Mouse (Mus musculus): ENCODE data around the gene Psmd1. TPM values are rescaled to one million over a fixed set of nuclear protein-coding genes. Genes with fewer than 3 reads are reported as not detected.
A peak's percentile ranks its signal among the peaks of the same experiment; 100 is the strongest.

Gene Psmd1
- polyA plus RNA-seq, 1 experiment, result 88.9 TPM

- Histone ChIP-seq H3ac (ENCODE audit: control insufficient read depth, insufficient read length, low read depth) (no peak overlapping the region), H3K27me3 (ENCODE audit: control insufficient read depth, insufficient read depth, insufficient read length) (no peaks in the 10 kb centered on the region), H3K36me3 (ENCODE audit: control insufficient read depth, insufficient read depth) (peaks cover 89% of the 10 kb centered on the region), H3K79me3 (ENCODE audit: low read depth) (peaks cover 11% of the 10 kb centered on the region), H3K79me2 (ENCODE audit: control insufficient read depth, insufficient read depth) (peaks cover 5% of the 10 kb centered on the region), H3K4me3 (ENCODE audit: insufficient read depth, poor library complexity, severe bottlenecking) (no peak overlapping the region)
- no peak for TF ChIP-seq MYOG (IDR thresholded peaks at IDR 0.05; ENCODE audit: control insufficient read depth, extremely low read depth, insufficient read length)
- no peak for TF ChIP-seq USF1 (IDR thresholded peaks at IDR 0.05; ENCODE audit: low read depth)
- TF ChIP-seq MYOD1 (IDR thresholded peaks at IDR 0.05; ENCODE audit: control insufficient read depth, insufficient read length, low read depth), result no peak
- no peak for TF ChIP-seq MAX (IDR thresholded peaks at IDR 0.05)
- TF ChIP-seq CEBPB (IDR thresholded peaks at IDR 0.05; ENCODE audit: low read depth), result no peak
- TF ChIP-seq FOSL1 (IDR thresholded peaks at IDR 0.05; ENCODE audit: insufficient read depth, low read length, poor library complexity, severe bottlenecking), result no peak
- TF ChIP-seq CTCF (IDR thresholded peaks at IDR 0.05; ENCODE audit: control insufficient read depth, insufficient read depth, insufficient read length), result no peak
Observed at GRCm38 (mm10) chr1:86094413-86094812, 30.2 kb downstream of the Psmd1 start.

- peaks cover 19% of the 10 kb centered on the region for H3K79me3 ChIP-seq (ENCODE audit: low read depth)
- H3ac ChIP-seq (ENCODE audit: control insufficient read depth, insufficient read length, low read depth), result no peak overlapping the region
- H3K36me3 ChIP-seq (ENCODE audit: control insufficient read depth, insufficient read depth), result peaks cover 56% of the 10 kb centered on the region
- TF ChIP-seq MAX (IDR thresholded peaks at IDR 0.05) (no peak), MYOD1 (IDR thresholded peaks at IDR 0.05; ENCODE audit: control insufficient read depth, insufficient read length, low read depth) (peak; percentile 59), CEBPB (IDR thresholded peaks at IDR 0.05; ENCODE audit: low read depth) (no peak)
- H3K27me3 ChIP-seq (ENCODE audit: control insufficient read depth, insufficient read depth, insufficient read length), result no peaks in the 10 kb centered on the region
- no peak overlapping the region for H3K4me3 ChIP-seq (ENCODE audit: insufficient read depth, poor library complexity, severe bottlenecking)
- H3K79me2 ChIP-seq (ENCODE audit: control insufficient read depth, insufficient read depth), result peaks cover 41% of the 10 kb centered on the region
Observed at GRCm38 (mm10) chr1:86105054-86105453, 40.9 kb downstream of the Psmd1 start.

- no peak within 1 kb of the TSS for H3ac ChIP-seq (ENCODE audit: control insufficient read depth, insufficient read length, low read depth)
- peaks cover 7% of the 10 kb centered on the region for H3K79me3 ChIP-seq (ENCODE audit: low read depth)
- H3K36me3 ChIP-seq (ENCODE audit: control insufficient read depth, insufficient read depth), result peaks cover 67% of the 10 kb centered on the region
- TF ChIP-seq CEBPB (IDR thresholded peaks at IDR 0.05; ENCODE audit: low read depth), result no peak
- TF ChIP-seq MAX (IDR thresholded peaks at IDR 0.05), result no peak
- no peak within 1 kb of the TSS for H3K4me3 ChIP-seq (ENCODE audit: insufficient read depth, poor library complexity, severe bottlenecking)
- H3K27me3 ChIP-seq (ENCODE audit: control insufficient read depth, insufficient read depth, insufficient read length), result no peaks in the 10 kb centered on the region
- H3K79me2 ChIP-seq (ENCODE audit: control insufficient read depth, insufficient read depth), result peaks cover 10% of the 10 kb centered on the region
Observed at GRCm38 (mm10) chr1:86111779-86112178, 47.6 kb downstream of the Psmd1 start, which contains the start of gene Htr2b. Gene Htr2b, minus strand, starts transcription at chr1:86111970.

GRCm38 (mm10) chr1:86114141-86114540 is 50.0 kb downstream of the Psmd1 start:
- H3K36me3 ChIP-seq (ENCODE audit: control insufficient read depth, insufficient read depth), result peaks cover 73% of the 10 kb centered on the region
- peaks cover 2% of the 10 kb centered on the region for H3K79me3 ChIP-seq (ENCODE audit: low read depth)
- no peak for TF ChIP-seq CEBPB (IDR thresholded peaks at IDR 0.05; ENCODE audit: low read depth)
- no peak for TF ChIP-seq MAX (IDR thresholded peaks at IDR 0.05)
- no peak for TF ChIP-seq USF1 (IDR thresholded peaks at IDR 0.05; ENCODE audit: low read depth)
- TF ChIP-seq MYOG (IDR thresholded peaks at IDR 0.05; ENCODE audit: control insufficient read depth, extremely low read depth, insufficient read length), result no peak
- TF ChIP-seq MYOD1 (IDR thresholded peaks at IDR 0.05; ENCODE audit: control insufficient read depth, insufficient read length, low read depth), result no peak
- no peak for TF ChIP-seq FOSL1 (IDR thresholded peaks at IDR 0.05; ENCODE audit: insufficient read depth, low read length, poor library complexity, severe bottlenecking)
- no peak for TF ChIP-seq CTCF (IDR thresholded peaks at IDR 0.05; ENCODE audit: control insufficient read depth, insufficient read depth, insufficient read length)
- no peak overlapping the region for H3ac ChIP-seq (ENCODE audit: control insufficient read depth, insufficient read length, low read depth)
- H3K27me3 ChIP-seq (ENCODE audit: control insufficient read depth, insufficient read depth, insufficient read length), result no peaks in the 10 kb centered on the region
- H3K4me3 ChIP-seq (ENCODE audit: insufficient read depth, poor library complexity, severe bottlenecking), result no peak overlapping the region
- peaks cover 10% of the 10 kb centered on the region for H3K79me2 ChIP-seq (ENCODE audit: control insufficient read depth, insufficient read depth)

- no peak overlapping the region for H3ac ChIP-seq (ENCODE audit: control insufficient read depth, insufficient read length, low read depth)
- TF ChIP-seq CEBPB (IDR thresholded peaks at IDR 0.05; ENCODE audit: low read depth), result no peak
- no peak for TF ChIP-seq FOSL1 (IDR thresholded peaks at IDR 0.05; ENCODE audit: insufficient read depth, low read length, poor library complexity, severe bottlenecking)
- no peak for TF ChIP-seq CTCF (IDR thresholded peaks at IDR 0.05; ENCODE audit: control insufficient read depth, insufficient read depth, insufficient read length)
- no peak for TF ChIP-seq MYOD1 (IDR thresholded peaks at IDR 0.05; ENCODE audit: control insufficient read depth, insufficient read length, low read depth)
- no peak for TF ChIP-seq MYOG (IDR thresholded peaks at IDR 0.05; ENCODE audit: control insufficient read depth, extremely low read depth, insufficient read length)
- TF ChIP-seq USF1 (IDR thresholded peaks at IDR 0.05; ENCODE audit: low read depth), result no peak
- no peak for TF ChIP-seq MAX (IDR thresholded peaks at IDR 0.05)
- no peaks in the 10 kb centered on the region for H3K79me3 ChIP-seq (ENCODE audit: low read depth)
- no peaks in the 10 kb centered on the region for H3K27me3 ChIP-seq (ENCODE audit: control insufficient read depth, insufficient read depth, insufficient read length)
- peaks cover 90% of the 10 kb centered on the region for H3K36me3 ChIP-seq (ENCODE audit: control insufficient read depth, insufficient read depth)
- H3K4me3 ChIP-seq (ENCODE audit: insufficient read depth, poor library complexity, severe bottlenecking), result no peak overlapping the region
- H3K79me2 ChIP-seq (ENCODE audit: control insufficient read depth, insufficient read depth), result peaks cover 10% of the 10 kb centered on the region
Observed at GRCm38 (mm10) chr1:86119549-86119948, 55.4 kb downstream of the Psmd1 start.

- Histone ChIP-seq H3K79me3 (ENCODE audit: low read depth) (no peaks in the 10 kb centered on the region), H3K4me3 (ENCODE audit: insufficient read depth, poor library complexity, severe bottlenecking) (no peak overlapping the region), H3K79me2 (ENCODE audit: control insufficient read depth, insufficient read depth) (no peaks in the 10 kb centered on the region), H3K36me3 (ENCODE audit: control insufficient read depth, insufficient read depth) (peaks cover 86% of the 10 kb centered on the region), H3ac (ENCODE audit: control insufficient read depth, insufficient read length, low read depth) (no peak overlapping the region), H3K27me3 (ENCODE audit: control insufficient read depth, insufficient read depth, insufficient read length) (no peaks in the 10 kb centered on the region)
- TF ChIP-seq USF1 (IDR thresholded peaks at IDR 0.05; ENCODE audit: low read depth) (no peak), CTCF (IDR thresholded peaks at IDR 0.05; ENCODE audit: control insufficient read depth, insufficient read depth, insufficient read length) (no peak), MYOG (IDR thresholded peaks at IDR 0.05; ENCODE audit: control insufficient read depth, extremely low read depth, insufficient read length) (no peak), FOSL1 (IDR thresholded peaks at IDR 0.05; ENCODE audit: insufficient read depth, low read length, poor library complexity, severe bottlenecking) (no peak), CEBPB (IDR thresholded peaks at IDR 0.05; ENCODE audit: low read depth) (no peak), MYOD1 (IDR thresholded peaks at IDR 0.05; ENCODE audit: control insufficient read depth, insufficient read length, low read depth) (no peak), MAX (IDR thresholded peaks at IDR 0.05) (no peak)
Observed at GRCm38 (mm10) chr1:86126036-86126435, 61.8 kb downstream of the Psmd1 start.

Data from C2C12 (cell line).